Mouse (Mus musculus) stomach, postnatal 0 days (tissue): ENCODE measurements around the gene Pde6d.

Experiments
- CTCF ChIP-seq: IDR thresholded peaks from 2 replicates; pipeline ENCODE4 v1.5.1; 2016; ENCODE audit warnings: antibody characterized with exemption, low read depth, mild to moderate bottlenecking, moderate library complexity
- EP300 ChIP-seq: optimal IDR thresholded peaks from 2 replicates; pipeline ENCODE3; 2016; ENCODE audit warnings: antibody characterized with exemption

DNA sequence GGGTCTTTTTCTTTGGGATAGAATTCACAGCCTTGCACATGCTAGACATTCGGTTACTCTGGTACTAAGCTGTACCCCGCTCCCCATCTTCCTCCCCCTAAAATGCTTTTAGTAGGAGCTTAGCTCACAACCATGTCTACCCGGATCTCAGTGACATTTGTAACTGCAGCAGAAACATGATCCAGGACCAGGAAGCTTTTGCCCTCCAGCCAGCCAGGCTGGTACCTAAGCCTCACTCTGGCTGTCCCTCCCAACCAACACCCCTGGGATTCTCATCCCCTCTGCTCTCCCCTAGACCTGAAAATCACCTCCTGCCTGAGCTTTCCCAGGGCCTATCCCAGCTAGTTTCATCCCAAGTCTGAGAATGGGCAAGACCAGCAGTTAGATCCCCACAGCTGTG lies 88.6 kb downstream of the Pde6d start:
- TF ChIP-seq CTCF (no peak), EP300 (no peak)
